Mouse (Mus musculus) ES-CJ7 (cell line): ENCODE results near the gene Slc26a3.

Experiments used
- DNase-seq: peaks from one replicate; pipeline ENCODE4 v3.0.0; 2011; ENCODE audit warnings: low read depth, low spot score

Slc26a3 gene

GRCm38 (mm10) chr12:31513724-31514503, 123.2 kb downstream of the Slc26a3 start:
- no peak for DNase-seq

GRCm38 (mm10) chr12:31520119-31520518, 129.4 kb downstream of the Slc26a3 start:
- DNase-seq: no peak

DNA sequence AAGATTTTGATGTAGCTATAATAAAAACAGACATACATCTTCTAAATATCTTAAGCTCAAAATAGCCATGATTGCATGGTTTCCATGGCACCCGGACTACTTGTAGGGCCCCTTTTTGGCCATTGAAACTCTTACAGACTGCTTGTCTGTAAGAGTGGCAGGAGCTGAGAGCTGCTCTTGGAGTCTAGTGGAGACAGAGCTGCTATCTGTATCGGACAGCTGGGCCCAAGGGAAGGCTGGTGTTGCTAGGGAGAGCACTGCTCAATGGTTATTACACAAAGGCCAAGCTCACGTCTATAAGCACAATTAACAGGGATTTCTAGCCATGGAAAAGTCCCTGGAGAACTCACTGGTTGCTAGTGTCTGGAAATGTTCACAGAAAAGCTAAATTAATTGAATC, 130.7 kb downstream of the Slc26a3 start:
- no peak for DNase-seq
